Mouse (Mus musculus) hindbrain, embryonic 12.5 days (tissue): ENCODE results near the gene B3galt4. TPM values are rescaled to one million over a fixed set of nuclear protein-coding genes. Genes with fewer than 3 reads are reported as not detected.
A peak's percentile ranks its signal among the peaks of the same experiment; 100 is the strongest.

Experiments used
- ATAC-seq: fragments of 200-750 bp; cut with Nextera tagmentation; 2 replicates; pipeline ENCODE4 v1.8.0; 2017; ENCODE audit warnings: moderate TSS enrichment; ENCODE audit not compliant: low FRiP score
- H3K27ac ChIP-seq: fragments of 300-500 bp; sonication (generic); 2 replicates; pipeline ENCODE4 v1.5.1; 2016; ENCODE audit warnings: mild to moderate bottlenecking
- H3K27me3 ChIP-seq: fragments of 300-500 bp; sonication (generic); 2 replicates; pipeline ENCODE4 v1.6.1; 2016; ENCODE audit warnings: mild to moderate bottlenecking
- H3K36me3 ChIP-seq: fragments of 300-500 bp; sonication (generic); 2 replicates; pipeline ENCODE4 v1.6.1; 2016; ENCODE audit warnings: mild to moderate bottlenecking
- H3K4me1 ChIP-seq: fragments of 300-500 bp; sonication (generic); 2 replicates; pipeline ENCODE4 v1.6.1; 2016
- H3K4me2 ChIP-seq: fragments of 300-500 bp; sonication (generic); replicated peaks from 2 replicates; pipeline ENCODE4 v1.6.1; 2016; ENCODE audit warnings: mild to moderate bottlenecking
- H3K4me3 ChIP-seq: fragments of 300-500 bp; sonication (generic); 2 replicates; pipeline ENCODE4 v1.5.1; 2016; ENCODE audit warnings: mild to moderate bottlenecking
- H3K9ac ChIP-seq: fragments of 300-500 bp; sonication (generic); 2 replicates; pipeline ENCODE4 v1.6.1; 2016; ENCODE audit warnings: mild to moderate bottlenecking, moderate library complexity
- H3K9me3 ChIP-seq: fragments of 300-500 bp; sonication (generic); replicated peaks from 2 replicates; pipeline ENCODE4 v1.6.1; 2016; ENCODE audit warnings: mild to moderate bottlenecking
- WGBS: fragments of 180-500 bp; shearing (Covaris S2); methylation state at CpG from one replicate; pipeline ENCODE4 v1.1.7; 2016; 5-methylcytosine and 5-hydroxymethylcytosine counted together
- polyA plus RNA-seq: library from polyadenylated mRNA; unstranded; fragments of >200 nt; fragmentation: Nextera tagmentation; extraction: Ambion mirVana; gene quantifications from 2 replicates; pipeline ENCODE4 v1.2.1, GENCODE M21; 2016

B3galt4 gene
- polyA plus RNA-seq, 1 experiment from 2014 or later, result 9.9 TPM

GRCm38 (mm10) chr17:33962876-33963275 is 11.6 kb upstream of the B3galt4 start:
- Histone ChIP-seq H3K9me3 (no peaks in the 10 kb centered on the region), H3K4me1 (no peaks in the 10 kb centered on the region; the same call in 1 of the 2 replicates), H3K4me2 (no peak overlapping the region), H3K4me3 (no peak overlapping the region), H3K9ac (no peak overlapping the region), H3K27me3 (no peaks in the 10 kb centered on the region), H3K36me3 (peaks cover 80% of the 10 kb centered on the region), H3K27ac (no peak overlapping the region)
- WGBS, result 87% methylated on average over 7 of the region's 7 CpGs
- no peak for ATAC-seq

- Histone ChIP-seq H3K9ac (no peak overlapping the region), H3K27me3 (no peaks in the 10 kb centered on the region), H3K4me2 (no peak overlapping the region), H3K36me3 (peaks cover 62% of the 10 kb centered on the region), H3K9me3 (no peaks in the 10 kb centered on the region), H3K4me1 (peaks cover 10% of the 10 kb centered on the region), H3K4me3 (no peak overlapping the region), H3K27ac (no peak overlapping the region)
- no peak for ATAC-seq
- WGBS, result 94% methylated on average over 15 of the region's 15 CpGs
Measured at GRCm38 (mm10) chr17:33959948-33960347, 8.7 kb upstream of the B3galt4 start.

GRCm38 (mm10) chr17:33959135-33959534 is 7.8 kb upstream of the B3galt4 start:
- H3K4me3 ChIP-seq, result no peak overlapping the region
- H3K9me3 ChIP-seq, result no peaks in the 10 kb centered on the region
- peaks cover 18% of the 10 kb centered on the region for H3K4me1 ChIP-seq
- no peak overlapping the region for H3K9ac ChIP-seq
- no peaks in the 10 kb centered on the region for H3K27me3 ChIP-seq
- H3K27ac ChIP-seq, result no peak overlapping the region
- peaks cover 61% of the 10 kb centered on the region for H3K36me3 ChIP-seq
- no peak overlapping the region for H3K4me2 ChIP-seq
- 94% methylated on average over 13 of the region's 13 CpGs for WGBS
- ATAC-seq, result no peak

- H3K36me3 ChIP-seq, result peaks cover 61% of the 10 kb centered on the region
Measured at GRCm38 (mm10) chr17:33958451-33958850, 7.2 kb upstream of the B3galt4 start.

GRCm38 (mm10) chr17:33957493-33957892 is 6.2 kb upstream of the B3galt4 start:
- H3K27ac ChIP-seq, result no peak overlapping the region
- no peaks in the 10 kb centered on the region for H3K27me3 ChIP-seq
- no peak overlapping the region for H3K4me2 ChIP-seq
- H3K36me3 ChIP-seq, result peaks cover 61% of the 10 kb centered on the region
- ATAC-seq, result no peak
- H3K4me3 ChIP-seq, result no peak overlapping the region
- H3K9me3 ChIP-seq, result no peaks in the 10 kb centered on the region
- H3K9ac ChIP-seq, result no peak overlapping the region
- H3K4me1 ChIP-seq, result peaks cover 34% of the 10 kb centered on the region
- 84% methylated on average over 6 of the region's 6 CpGs for WGBS

More at GRCm38 (mm10) chr17:33958451-33958850, 7.2 kb upstream of the B3galt4 start:
- WGBS, result 94% methylated on average over 11 of the region's 11 CpGs
- H3K4me3 ChIP-seq, result no peak overlapping the region
- H3K4me2 ChIP-seq, result no peak overlapping the region
- H3K27ac ChIP-seq, result no peak overlapping the region
- H3K4me1 ChIP-seq, result peaks cover 24% of the 10 kb centered on the region
- H3K9ac ChIP-seq, result no peak overlapping the region
- H3K9me3 ChIP-seq, result no peaks in the 10 kb centered on the region
- ATAC-seq, result no peak
- no peaks in the 10 kb centered on the region for H3K27me3 ChIP-seq

GRCm38 (mm10) chr17:33956336-33956735 is 5.0 kb upstream of the B3galt4 start:
- no peak for ATAC-seq
- Histone ChIP-seq H3K9ac (peak overlapping the region; percentile 71), H3K4me3 (peak overlapping the region; percentile 94), H3K36me3 (peaks cover 60% of the 10 kb centered on the region), H3K27me3 (no peaks in the 10 kb centered on the region), H3K4me2 (peak overlapping the region; percentile 73), H3K4me1 (peaks cover 44% of the 10 kb centered on the region), H3K9me3 (no peaks in the 10 kb centered on the region), H3K27ac (peak overlapping the region; percentile 87)
- WGBS, result 9% methylated on average over 10 of the region's 10 CpGs

GRCm38 (mm10) chr17:33955555-33956214 is 4.4 kb upstream of the B3galt4 start, which contains the start of the genes Vps52 and Rps18:
Gene Vps52, plus strand, starts transcription at chr17:33955812.
Gene Rps18, minus strand, starts transcription at chr17:33956001.
- no peaks in the 10 kb centered on the region for H3K27me3 ChIP-seq
- H3K36me3 ChIP-seq, result peaks cover 54% of the 10 kb centered on the region

GRCm38 (mm10) chr17:33954646-33955554 is 3.6 kb upstream of the B3galt4 start:
- Histone ChIP-seq H3K4me1 (peaks cover 58% of the 10 kb centered on the region), H3K36me3 (peaks cover 46% of the 10 kb centered on the region), H3K27ac (peak overlapping the region; percentile 88), H3K9ac (peak overlapping the region; percentile 98), H3K27me3 (no peaks in the 10 kb centered on the region), H3K9me3 (no peaks in the 10 kb centered on the region), H3K4me2 (peak overlapping the region; percentile 73), H3K4me3 (peak overlapping the region; percentile 94)
- no peak; the same call in none of the 2 replicates for ATAC-seq
- WGBS, result 1% methylated on average over 33 of the region's 33 CpGs

More at GRCm38 (mm10) chr17:33955555-33956214, 4.4 kb upstream of the B3galt4 start, which contains the start of the genes Vps52 and Rps18:
- WGBS, result under 1% methylated on average over 49 of the region's 50 CpGs
- H3K4me1 ChIP-seq, result peaks cover 50% of the 10 kb centered on the region
- peak within 1 kb of the TSS; percentile 94 for H3K4me3 ChIP-seq
- H3K27ac ChIP-seq, result peak within 1 kb of the TSS; percentile 88
- H3K4me2 ChIP-seq, result peak within 1 kb of the TSS; percentile 73
- ATAC-seq, result peak; percentile 88
- H3K9ac ChIP-seq, result peak within 1 kb of the TSS; percentile 98
- H3K9me3 ChIP-seq, result no peaks in the 10 kb centered on the region

GRCm38 (mm10) chr17:33953961-33954565 is 2.8 kb upstream of the B3galt4 start:
- no peaks in the 10 kb centered on the region for H3K9me3 ChIP-seq
- no peaks in the 10 kb centered on the region for H3K27me3 ChIP-seq
- 0 out of 2 replicates have a peak overlapping the region, but pooled peaks have one; percentile 88 for H3K27ac ChIP-seq
- peaks cover 46% of the 10 kb centered on the region for H3K36me3 ChIP-seq
- peak overlapping the region; percentile 98 for H3K9ac ChIP-seq
- H3K4me3 ChIP-seq, result peak overlapping the region; percentile 94
- 36% methylated on average over 5 of the region's 5 CpGs for WGBS
- peaks cover 65% of the 10 kb centered on the region for H3K4me1 ChIP-seq
- H3K4me2 ChIP-seq, result peak overlapping the region; percentile 73
- no peak for ATAC-seq

- 82% methylated on average over 3 of the region's 3 CpGs for WGBS
- H3K9me3 ChIP-seq, result no peaks in the 10 kb centered on the region
- peaks cover 47% of the 10 kb centered on the region for H3K36me3 ChIP-seq
- no peak overlapping the region for H3K4me3 ChIP-seq
- peak overlapping the region; percentile 73 for H3K4me2 ChIP-seq
- no peak for ATAC-seq
- H3K9ac ChIP-seq, result 0 out of 2 replicates have a peak overlapping the region, but pooled peaks have one; percentile 19
- peaks cover 65% of the 10 kb centered on the region for H3K4me1 ChIP-seq
- no peaks in the 10 kb centered on the region for H3K27me3 ChIP-seq
- H3K27ac ChIP-seq, result no peak overlapping the region
Measured at GRCm38 (mm10) chr17:33953310-33953709, 2.0 kb upstream of the B3galt4 start.

GRCm38 (mm10) chr17:33952879-33953278 is 1.6 kb upstream of the B3galt4 start:
- Histone ChIP-seq H3K27ac (peak overlapping the region; percentile 35; the same call in 1 of the 2 replicates), H3K36me3 (peaks cover 49% of the 10 kb centered on the region), H3K9me3 (no peaks in the 10 kb centered on the region), H3K9ac (peak overlapping the region; percentile 19; the same call in 1 of the 2 replicates), H3K4me2 (peak overlapping the region; percentile 73; the same call in 1 of the 2 replicates), H3K4me1 (peaks cover 65% of the 10 kb centered on the region), H3K4me3 (no peak overlapping the region), H3K27me3 (no peaks in the 10 kb centered on the region)
- 84% methylated on average over 4 of the region's 4 CpGs for whole genome bisulfite sequencing
- no peak for ATAC-seq
